Mouse (Mus musculus) layer of hippocampus, adult 2 months (tissue): ENCODE measurements around the gene Sirpb1a. TPM values are rescaled to one million over a fixed set of nuclear protein-coding genes. Genes with fewer than 3 reads are reported as not detected.
"Not testable (repeated sequence)": the region's sequence is repeated elsewhere in the genome, so short reads cannot be mapped to it uniquely, and the experiment has no call there.

Experiments
- DNase-seq, 2 experiments: peaks; one replicate each; pipeline ENCODE4 v3.0.0; 2022; ENCODE audit warnings: low spot score in 2 of 2
- H3K27ac ChIP-seq: fragments of 200-600 bp; 2 replicates; pipeline ENCODE4 v1.8.1; 2022
- H3K4me3 ChIP-seq: fragments of 200-600 bp; 2 replicates; pipeline ENCODE4 v1.8.1; 2022; ENCODE audit warnings: mild to moderate bottlenecking
- CTCF ChIP-seq: fragments of 200-600 bp; conservative IDR thresholded peaks from 2 replicates; pipeline ENCODE4 v1.8.1; 2022; ENCODE audit warnings: antibody characterized with exemption, mild to moderate bottlenecking, moderate library complexity
- long read RNA-seq, 2 experiments: library from polyadenylated mRNA; stranded (forward); transcript quantifications; one replicate each; pipeline ENCODE4 v2.0.0; 2021; ENCODE audit warnings: borderline mapping rate in 2 of 2
- total RNA-seq, 2 experiments: library from RNA; stranded (reverse); gene quantifications; 2 replicates each; pipeline ENCODE4 v1.2.3; 2021

Gene Sirpb1a
- not detected for total RNA-seq
- long read RNA-seq, experiment 1 = 0 reads
- long read RNA-seq, experiment 2 = 0 reads

DNA sequence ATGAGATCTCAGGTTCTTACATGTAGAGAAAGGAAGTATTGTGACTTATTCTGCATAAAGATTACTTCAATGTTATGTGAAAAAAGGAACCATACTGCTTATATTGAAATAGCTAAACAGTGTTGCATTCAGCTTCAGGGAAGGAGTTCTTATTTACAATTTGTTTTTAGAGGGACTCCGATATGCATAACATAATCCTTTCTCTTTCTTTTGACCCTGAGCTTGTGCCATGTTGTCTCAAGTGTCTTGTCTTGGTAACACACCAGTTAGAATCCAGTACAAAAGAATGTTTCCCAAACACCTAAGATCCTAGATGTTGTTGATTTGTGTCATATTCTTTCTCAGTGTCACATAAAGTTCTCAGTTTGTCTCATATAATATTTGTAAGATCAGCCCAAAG lies at the start of gene Sirpb1a:
Gene Sirpb1a (minus strand): TSS at position 74 of the 400 bp plus-strand sequence.
- H3K27ac ChIP-seq, DNase-seq, H3K4me3 ChIP-seq: not testable (repeated sequence)

GRCm38 (mm10) chr3:15474831-15475230 lies 48.5 kb upstream of the Sirpb1a start:
- not testable (repeated sequence) for DNase-seq, H3K4me3 ChIP-seq, H3K27ac ChIP-seq

DNA sequence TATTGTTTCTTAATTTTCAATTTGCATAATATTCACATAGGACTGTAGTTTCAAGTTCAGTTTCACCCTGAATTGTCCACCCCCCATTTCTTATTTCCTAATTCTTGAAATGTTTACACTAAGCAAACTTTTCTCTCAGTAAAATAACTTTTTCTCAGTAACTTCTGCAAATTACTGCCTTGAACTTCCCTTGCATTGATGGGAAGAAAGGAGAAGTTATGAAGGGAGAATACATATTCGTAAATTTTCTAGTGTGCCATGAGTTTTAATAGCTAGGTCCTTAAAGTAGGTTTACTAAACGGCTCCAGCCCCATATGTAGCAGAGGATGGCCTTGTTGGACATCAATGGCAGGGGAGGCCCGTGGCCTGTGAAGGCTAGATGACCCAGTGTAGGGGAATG lies 43.8 kb upstream of the Sirpb1a start:
- not testable (repeated sequence) for H3K4me3 ChIP-seq, DNase-seq, H3K27ac ChIP-seq

DNA sequence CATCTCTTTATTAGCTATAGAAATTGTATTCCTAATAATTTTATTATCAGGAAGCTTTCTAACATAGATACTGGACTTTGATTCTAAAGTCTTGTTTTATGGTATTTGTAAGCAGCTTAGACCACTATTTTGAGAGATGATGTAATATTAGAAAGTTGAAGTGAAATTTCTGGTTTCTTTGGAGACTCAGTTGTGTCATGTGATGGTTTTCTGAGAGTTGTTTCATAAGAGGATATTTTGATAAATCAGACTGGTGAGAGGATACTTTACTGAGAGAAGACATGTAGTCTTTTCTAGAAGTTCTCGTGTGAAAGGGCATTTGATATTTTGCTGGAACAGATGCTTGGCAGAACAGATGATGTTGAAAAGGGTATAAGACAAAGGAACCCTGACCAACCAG lies 17.6 kb upstream of the Sirpb1a start:
- DNase-seq = not testable (repeated sequence)

DNA sequence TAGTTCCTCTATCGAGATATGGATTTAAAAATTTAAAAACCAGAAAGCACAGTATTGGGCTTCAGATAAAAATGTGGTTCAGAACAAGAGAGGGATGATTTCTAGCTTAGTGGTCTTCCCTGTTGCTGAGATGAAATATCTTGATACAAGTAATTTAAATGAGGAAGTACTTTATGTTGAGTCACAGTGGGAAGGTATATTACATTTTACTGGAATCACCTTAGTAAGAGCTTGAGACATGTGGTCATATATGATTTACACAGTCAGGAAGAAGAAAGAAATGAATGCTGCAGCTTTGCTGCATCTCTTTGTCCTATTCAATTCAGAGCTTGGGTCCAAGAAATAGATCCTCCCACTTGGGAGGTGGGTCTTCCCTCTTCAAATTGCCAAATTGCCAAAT lies 13.5 kb upstream of the Sirpb1a start:
- not testable (repeated sequence) for H3K27ac ChIP-seq, DNase-seq, H3K4me3 ChIP-seq

More for the DNA sequence above, 17.6 kb upstream of the Sirpb1a start:
- not testable (repeated sequence) for H3K4me3 ChIP-seq, H3K27ac ChIP-seq

DNA sequence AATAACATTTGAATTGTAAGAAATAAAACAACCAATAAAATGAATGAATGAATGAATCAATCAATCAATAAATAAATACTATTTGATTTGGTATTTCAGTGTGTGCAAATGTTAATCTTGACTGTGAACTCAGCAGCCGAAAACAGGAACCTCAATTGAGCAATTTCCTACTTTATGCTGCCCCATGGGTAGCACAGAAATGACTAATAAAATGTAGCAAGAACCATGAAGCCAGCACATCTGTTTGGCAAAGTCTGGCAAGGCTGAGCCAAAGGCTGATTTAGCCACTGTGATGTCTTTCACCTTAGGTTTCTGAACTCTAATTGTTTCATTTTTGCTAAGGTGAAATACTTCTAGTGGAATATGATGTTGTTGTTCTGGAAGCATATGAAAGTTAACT lies 1.6 kb upstream of the Sirpb1a start:
- no peak for TF ChIP-seq CTCF
- Histone ChIP-seq H3K27ac (no peak overlapping the region), H3K4me3 (no peak overlapping the region)
- no peak for DNase-seq

DNA sequence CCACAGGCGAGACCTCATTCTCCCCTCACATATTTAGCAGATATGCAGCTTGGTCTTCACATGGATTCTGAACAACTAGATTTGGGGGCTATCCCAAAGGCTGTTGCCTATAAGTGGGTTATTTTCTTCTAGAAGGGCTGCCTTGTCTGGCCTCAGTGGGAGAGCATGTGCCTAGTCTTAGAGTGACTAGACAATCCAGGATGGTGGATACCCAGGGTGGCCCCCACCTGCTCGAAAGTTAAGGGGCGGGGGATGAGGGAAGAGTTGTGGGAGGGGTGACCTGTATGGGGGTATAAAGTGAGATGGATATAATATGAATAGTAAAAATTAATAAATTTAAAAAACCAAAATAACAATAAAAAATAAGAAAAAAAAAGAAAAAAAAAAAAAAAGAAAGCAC lies 70.6 kb downstream of the Sirpb1a start:
- H3K27ac ChIP-seq, H3K4me3 ChIP-seq, DNase-seq: not testable (repeated sequence)

- DNase-seq, H3K4me3 ChIP-seq, H3K27ac ChIP-seq: not testable (repeated sequence)
These were observed 76.0 kb downstream of the Sirpb1a start for GRCm38 (mm10) chr3:15350318-15350717.

DNA sequence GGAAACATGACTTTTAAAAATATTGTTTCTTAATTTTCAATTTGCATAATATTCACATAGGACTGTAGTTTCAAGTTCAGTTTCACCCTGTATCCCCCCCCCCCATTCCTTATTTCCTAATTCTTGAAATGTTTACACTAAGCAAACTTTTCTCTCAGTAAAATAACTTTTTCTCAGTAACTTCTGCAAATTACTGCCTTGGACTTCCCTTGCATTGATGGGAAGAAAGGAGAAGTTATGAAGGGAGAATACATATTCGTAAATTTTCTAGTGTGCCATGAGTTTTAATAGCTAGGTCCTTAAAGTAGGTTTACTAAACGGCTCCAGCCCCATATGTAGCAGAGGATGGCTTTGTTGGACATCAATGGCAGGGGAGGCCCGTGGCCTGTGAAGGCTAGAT lies 80.7 kb downstream of the Sirpb1a start:
- H3K27ac ChIP-seq, DNase-seq, H3K4me3 ChIP-seq: not testable (repeated sequence)

- TF ChIP-seq CTCF = no peak
- no peak for DNase-seq
- no peak overlapping the region for H3K4me3 ChIP-seq
- H3K27ac ChIP-seq = no peak overlapping the region
These were observed 86.0 kb downstream of the Sirpb1a start for GRCm38 (mm10) chr3:15340287-15340686.

- TF ChIP-seq CTCF = no peak
- H3K4me3 ChIP-seq = no peak overlapping the region
- no peak for DNase-seq
- no peak overlapping the region for H3K27ac ChIP-seq
These were observed 92.1 kb downstream of the Sirpb1a start for GRCm38 (mm10) chr3:15334182-15334581.

DNA sequence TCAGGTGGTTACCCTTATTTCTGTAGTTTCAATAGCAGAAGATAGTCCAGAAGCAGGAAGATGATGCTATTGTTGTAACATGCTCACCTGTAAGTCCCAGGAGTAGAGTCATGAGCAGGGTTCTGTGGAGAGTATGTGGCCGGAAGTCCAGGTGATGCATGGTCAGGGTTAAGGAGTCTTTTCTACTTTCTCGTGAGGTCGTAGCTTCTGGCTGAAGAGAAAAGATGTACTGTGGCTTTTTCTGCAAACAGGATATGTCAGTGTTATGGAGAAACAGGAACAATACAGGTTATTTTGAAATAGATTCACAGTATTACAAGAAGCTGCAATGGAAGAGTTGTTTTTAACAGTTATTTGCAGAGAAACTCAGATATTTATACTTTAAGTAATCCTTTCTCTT lies 94.3 kb downstream of the Sirpb1a start, which contains the start of gene Gm9733:
Gene Gm9733 (minus strand): TSS at position 240 of the 400 bp plus-strand sequence.
- DNase-seq = no peak
- no peak for TF ChIP-seq CTCF
- Histone ChIP-seq H3K27ac (no peak within 1 kb of the TSS), H3K4me3 (no peak within 1 kb of the TSS)

GRCm38 (mm10) chr3:15331545-15331944 lies 94.8 kb downstream of the Sirpb1a start:
- no peak for DNase-seq
- H3K27ac ChIP-seq = no peak overlapping the region
- no peak for TF ChIP-seq CTCF
- no peak overlapping the region for H3K4me3 ChIP-seq

GRCm38 (mm10) chr3:15329549-15329948 lies 96.8 kb downstream of the Sirpb1a start:
- no peak for DNase-seq
- Histone ChIP-seq H3K4me3 (no peak overlapping the region), H3K27ac (no peak overlapping the region)
- TF ChIP-seq CTCF = no peak

Other genes starting within 250 kb of the Sirpb1a start
- gene Gm9733, start 94.2 kb downstream of the Sirpb1a start, total RNA-seq = not detected
- not detected for gene Sirpb1b, start 148.5 kb upstream of the Sirpb1a start, total RNA-seq